Mouse (Mus musculus): ENCODE data around the gene Gm47955.
"Not testable (repeated sequence)": the region's sequence is repeated elsewhere in the genome, so short reads cannot be mapped to it uniquely, and the experiment has no call there.

Gene Gm47955

GRCm38 (mm10) chr1:82993947-82994346 lies 33.9 kb downstream of the Gm47955 start:
- DNase-seq, result no peak

GRCm38 (mm10) chr1:83000306-83000705 lies 40.2 kb downstream of the Gm47955 start, which contains the start of gene Gm47959:
TSS of gene Gm47959 (plus strand) at chr1:83000548.
- DNase-seq, result not testable (repeated sequence)

DNA sequence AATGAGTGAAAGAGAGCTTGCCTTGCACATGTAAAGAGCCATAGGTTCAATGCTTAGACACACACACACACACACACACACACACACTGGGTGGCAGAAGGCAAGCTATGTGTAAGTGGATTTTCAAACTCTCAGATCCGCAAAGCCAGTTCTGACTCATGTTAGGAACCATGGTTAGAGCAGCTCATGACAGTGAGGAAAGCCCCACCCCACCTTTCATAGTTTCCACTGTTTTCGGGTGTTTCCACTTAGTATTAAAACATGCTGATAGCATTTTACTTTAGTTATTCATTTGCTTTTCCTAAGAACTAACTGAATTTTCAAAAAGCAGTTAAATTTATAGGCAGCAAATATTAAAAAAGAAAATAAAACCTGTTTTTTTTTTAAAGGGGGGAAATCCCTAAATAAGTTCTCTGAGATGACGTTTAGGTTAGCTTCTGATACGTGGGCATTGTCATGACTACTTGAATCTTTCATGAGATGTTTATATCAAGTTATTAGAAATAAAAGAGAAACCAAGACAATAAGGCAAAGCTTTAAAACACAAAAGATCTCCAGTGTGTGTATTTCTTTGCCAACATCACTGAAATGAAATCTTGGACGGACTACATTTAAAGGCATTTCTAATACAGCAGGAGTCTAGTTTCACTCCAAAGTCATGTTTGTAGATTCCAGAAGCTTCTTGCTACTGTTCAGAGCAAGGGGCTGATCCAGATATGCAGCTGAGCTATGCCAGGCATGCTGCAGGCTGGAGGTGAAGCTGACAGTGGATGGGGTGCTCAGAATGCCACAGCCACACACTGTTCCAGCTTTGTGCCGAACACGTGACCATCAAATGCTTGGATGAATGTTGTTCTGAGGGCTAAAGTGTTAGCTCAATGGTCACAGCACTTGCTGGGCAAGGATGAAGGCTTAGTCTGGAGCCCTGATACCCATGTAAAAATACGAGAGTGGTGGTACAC lies 46.4 kb downstream of the Gm47955 start:
- DNase-seq, result no peak

DNA sequence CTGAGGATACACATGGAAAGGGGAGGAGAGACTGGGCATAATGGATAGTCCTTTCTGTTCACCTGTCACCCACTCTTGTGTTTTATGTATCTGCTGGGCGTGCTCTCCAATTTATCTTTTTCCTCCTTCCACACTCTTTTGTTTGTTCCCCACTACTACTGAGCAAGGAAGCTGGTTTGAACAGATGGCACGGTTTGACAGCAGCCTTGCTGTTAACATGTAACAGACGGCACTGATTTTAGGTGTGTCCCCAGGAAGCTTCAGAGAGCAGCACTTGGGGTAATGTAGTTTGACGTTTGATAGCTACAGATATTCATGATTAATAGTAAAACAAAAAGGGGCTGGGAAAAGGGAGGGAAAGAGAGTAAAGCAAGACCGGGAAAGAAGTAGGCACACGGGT lies 47.4 kb downstream of the Gm47955 start:
- no peak for DNase-seq
